Mouse (Mus musculus): ENCODE data around the gene Crtam.

The Crtam gene

DNA sequence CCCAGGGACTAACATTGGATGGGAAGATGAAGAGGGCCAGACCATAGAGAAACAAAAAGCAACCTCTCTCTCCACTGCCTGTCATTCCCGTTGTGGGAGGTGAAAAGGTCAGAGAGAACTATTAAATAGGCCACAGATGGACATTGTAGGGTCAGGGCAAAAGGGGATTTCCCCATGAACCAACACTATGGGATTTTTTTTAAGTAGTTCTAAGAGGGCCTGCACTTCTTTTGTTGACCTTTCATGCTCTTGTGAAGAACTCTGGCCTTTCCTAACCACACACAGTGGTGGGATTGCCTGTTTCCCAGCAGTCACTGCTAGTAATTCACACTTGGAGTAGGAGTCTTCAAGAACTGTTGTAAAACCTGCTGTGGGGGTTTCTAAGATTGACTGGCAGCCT is 3.4 kb upstream of the Crtam start:
- no peak for DNase-seq (ENCODE audit: low read depth, low spot score)

GRCm38 (mm10) chr9:40997116-40997779 is 7.2 kb downstream of the Crtam start:
- DNase-seq (ENCODE audit: low read depth, low spot score) = no peak

DNA sequence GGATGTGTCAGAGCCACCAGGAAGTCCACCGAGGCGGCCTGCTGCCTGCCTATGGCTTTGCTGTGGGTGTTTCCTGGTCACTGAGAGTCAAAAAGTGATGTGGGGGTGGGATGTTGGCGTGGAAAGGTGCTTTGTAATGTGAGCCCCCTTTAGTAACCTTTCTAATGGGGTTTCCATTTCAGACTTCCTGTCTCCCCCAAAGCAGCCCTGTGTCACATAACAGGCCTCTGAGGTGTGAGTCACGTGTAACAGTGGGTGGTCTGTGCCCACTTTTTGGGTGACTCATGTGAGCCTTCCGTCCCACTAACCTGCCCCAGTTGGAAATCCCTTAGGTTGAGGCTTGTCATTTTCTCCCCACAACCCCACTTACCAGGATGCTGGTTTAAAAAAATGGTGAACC is 10.4 kb downstream of the Crtam start:
- no peak for DNase-seq (ENCODE audit: low read depth, low spot score)

- no peak for DNase-seq (ENCODE audit: low read depth, low spot score)
These were observed 12.9 kb downstream of the Crtam start for GRCm38 (mm10) chr9:40991511-40991910.

DNA sequence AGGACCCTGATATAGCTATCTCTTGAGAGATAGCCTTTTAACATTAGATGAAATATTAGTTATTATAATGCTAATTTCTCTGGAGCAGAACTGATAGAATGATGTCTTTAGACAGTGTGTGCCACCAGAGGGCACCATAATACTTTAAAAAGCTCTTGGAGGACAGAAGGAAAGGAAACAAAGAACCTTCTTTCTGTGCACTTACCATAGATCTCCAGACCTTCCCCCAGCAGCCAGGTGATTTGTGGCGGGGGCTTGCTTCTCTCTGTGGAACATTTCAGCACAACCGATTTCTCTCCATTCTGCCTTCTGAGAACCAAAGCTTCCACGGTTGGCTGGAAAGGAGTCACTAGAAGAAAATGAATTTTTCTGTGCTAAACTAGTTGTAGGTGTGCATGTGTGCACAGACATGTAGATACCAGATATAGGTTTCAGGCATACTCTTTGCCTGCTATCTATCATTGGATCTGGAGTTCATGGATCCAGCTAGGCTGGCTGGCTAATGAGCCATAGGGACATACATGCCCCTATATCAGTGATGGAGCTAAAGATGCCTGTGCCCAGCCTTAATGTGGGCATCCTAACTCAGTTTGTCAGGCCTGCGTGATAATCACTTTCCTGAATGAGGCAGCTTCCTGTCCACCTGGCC is 14.4 kb downstream of the Crtam start:
- DNase-seq (ENCODE audit: low read depth, low spot score) = peak; percentile 56

DNA sequence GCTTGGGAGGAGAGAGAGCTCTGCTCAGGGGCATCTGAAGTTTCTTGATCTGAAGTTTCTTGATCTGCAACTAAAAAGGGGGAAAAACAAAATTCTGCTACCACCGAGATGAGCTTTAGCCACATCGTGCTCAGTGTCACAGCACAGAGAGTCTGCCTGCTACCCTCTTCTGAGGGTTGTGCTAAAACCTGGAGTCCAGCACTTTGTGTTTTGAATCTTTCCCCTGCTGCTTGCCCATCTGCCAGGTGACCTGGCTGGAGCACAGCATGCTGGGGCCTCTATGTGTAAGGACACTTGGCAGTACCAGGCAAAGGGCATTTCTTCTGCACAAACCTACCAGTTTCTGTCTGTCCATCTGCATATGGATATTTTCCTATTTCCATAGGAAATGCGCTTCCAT is 20.1 kb downstream of the Crtam start:
- DNase-seq (ENCODE audit: low read depth, low spot score) = no peak

DNA sequence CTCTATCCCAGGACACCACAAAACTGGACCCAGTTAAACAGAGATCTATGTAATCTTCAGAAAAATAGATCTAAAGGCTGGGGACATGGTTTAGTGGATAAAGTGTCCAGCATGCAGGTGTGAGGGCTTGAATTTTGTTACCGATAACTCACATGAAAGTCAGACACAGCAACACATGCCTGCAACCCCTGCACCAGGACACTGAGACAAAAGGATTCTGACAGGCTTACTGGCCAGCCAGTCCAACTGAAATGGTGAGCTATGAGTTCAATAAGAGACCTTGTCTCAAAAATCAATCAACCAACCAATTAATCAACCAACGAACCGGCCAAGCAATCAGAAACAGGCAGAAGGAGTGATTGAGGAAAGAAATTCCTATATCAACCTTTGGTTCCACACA is 20.7 kb downstream of the Crtam start:
- DNase-seq (ENCODE audit: low read depth, low spot score) = no peak

- DNase-seq (ENCODE audit: low read depth, low spot score) = peak; percentile 30
These were observed 21.9 kb downstream of the Crtam start for GRCm38 (mm10) chr9:40982480-40982879.

- DNase-seq (ENCODE audit: low read depth, low spot score) = no peak
These were observed 30.2 kb downstream of the Crtam start for GRCm38 (mm10) chr9:40974042-40974801.

- DNase-seq (ENCODE audit: low read depth, low spot score) = no peak
These were observed 40.1 kb downstream of the Crtam start for GRCm38 (mm10) chr9:40964418-40964714.

- DNase-seq (ENCODE audit: low read depth, low spot score) = no peak
These were observed 40.6 kb downstream of the Crtam start, which contains the start of gene Jhy for GRCm38 (mm10) chr9:40963586-40964417. Gene Jhy, minus strand, starts transcription at chr9:40964118.

DNA sequence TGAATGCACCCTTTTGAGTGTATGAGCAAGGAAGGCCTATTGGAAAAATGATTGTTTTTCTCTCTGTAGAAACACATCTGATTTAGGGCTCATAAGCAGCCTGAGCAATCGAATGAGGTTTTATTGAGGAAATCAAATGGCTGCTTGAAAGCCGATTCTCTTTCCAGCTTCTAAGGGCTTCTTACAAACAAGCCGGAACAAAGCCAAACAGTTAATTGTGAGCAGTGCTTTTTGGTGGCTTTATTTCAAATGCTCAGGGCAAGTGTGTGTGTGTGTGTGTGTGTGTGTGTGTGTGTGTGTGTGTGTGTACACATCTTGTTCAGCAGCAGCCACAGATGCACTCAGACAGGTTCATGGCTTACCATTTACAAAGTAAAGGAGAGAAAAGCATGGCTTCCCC is 43.0 kb downstream of the Crtam start:
- DNase-seq (ENCODE audit: low read depth, low spot score) = no peak

GRCm38 (mm10) chr9:40949039-40949615 is 55.3 kb downstream of the Crtam start:
- DNase-seq (ENCODE audit: low read depth, low spot score) = no peak

GRCm38 (mm10) chr9:40948473-40948872 is 56.0 kb downstream of the Crtam start:
- DNase-seq (ENCODE audit: low read depth, low spot score) = no peak

DNA sequence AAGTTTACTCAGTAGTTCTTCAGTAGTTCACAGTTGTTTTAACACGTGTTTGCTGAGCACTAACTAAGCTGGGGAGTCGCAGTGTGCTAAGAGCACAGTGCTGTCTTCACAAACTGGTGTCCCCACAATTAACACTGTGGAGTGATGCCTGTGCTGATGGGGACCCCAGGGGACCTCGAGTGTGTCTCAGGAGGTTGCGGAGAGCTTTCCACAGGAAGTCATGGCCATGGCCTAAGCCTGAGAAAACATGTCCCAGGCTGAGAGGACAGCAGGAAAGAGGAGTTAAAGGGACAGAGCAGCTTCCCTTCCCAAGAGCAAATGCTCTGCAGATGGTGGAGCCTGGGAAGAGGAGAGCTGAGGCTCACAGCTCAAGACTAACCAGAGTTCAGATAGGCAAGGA is 57.3 kb downstream of the Crtam start:
- no peak for DNase-seq (ENCODE audit: low read depth, low spot score)

DNA sequence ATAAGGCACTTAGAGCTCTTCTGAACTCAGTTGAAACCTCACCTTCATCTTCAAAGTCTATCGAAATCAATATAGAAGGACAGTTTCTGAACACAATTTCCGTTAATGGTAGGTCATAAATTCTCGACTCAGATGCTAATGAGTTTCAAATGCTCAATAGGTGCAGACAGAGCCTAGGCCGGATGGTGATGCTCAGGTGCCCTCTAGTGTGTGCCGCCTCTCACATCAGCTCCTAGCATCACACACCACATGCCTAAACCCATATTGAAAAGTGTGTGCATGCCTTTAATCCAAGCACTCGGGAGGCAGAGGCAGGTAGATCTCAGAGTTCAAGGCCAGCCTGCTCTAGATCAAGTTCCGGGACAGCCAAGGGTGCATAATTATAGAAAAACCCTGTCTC is 67.0 kb downstream of the Crtam start:
- no peak for DNase-seq (ENCODE audit: low read depth, low spot score)

GRCm38 (mm10) chr9:40933323-40933722 is 71.1 kb downstream of the Crtam start:
- DNase-seq (ENCODE audit: low read depth, low spot score) = no peak

GRCm38 (mm10) chr9:40927351-40927980 is 77.0 kb downstream of the Crtam start:
- DNase-seq (ENCODE audit: low read depth, low spot score) = no peak

Data from embryo, embryonic 11.5 days (tissue).